Mouse (Mus musculus) small intestine, adult 2 months (tissue): Measurements from ENCODE around the gene Ppp1r13l.
A peak's percentile ranks its signal among the peaks of the same experiment; 100 is the strongest.

Source experiments
- CTCF ChIP-seq: fragments of 200-500 bp; IDR thresholded peaks from 2 replicates; pipeline ENCODE4 v1.5.1; 2012; ENCODE audit warnings: low read depth, mild to moderate bottlenecking, control low read depth, inconsistent platforms, low read length, moderate library complexity, mixed read lengths; ENCODE audit not compliant: insufficient replicate concordance, insufficient read length; ENCODE audit errors: extremely low read depth
- POLR2A ChIP-seq: fragments of 200-500 bp; IDR thresholded peaks from 2 replicates; pipeline ENCODE4 v1.6.1; 2012; ENCODE audit warnings: low read depth, mild to moderate bottlenecking, control low read depth, inconsistent platforms, low read length, moderate library complexity

DNA sequence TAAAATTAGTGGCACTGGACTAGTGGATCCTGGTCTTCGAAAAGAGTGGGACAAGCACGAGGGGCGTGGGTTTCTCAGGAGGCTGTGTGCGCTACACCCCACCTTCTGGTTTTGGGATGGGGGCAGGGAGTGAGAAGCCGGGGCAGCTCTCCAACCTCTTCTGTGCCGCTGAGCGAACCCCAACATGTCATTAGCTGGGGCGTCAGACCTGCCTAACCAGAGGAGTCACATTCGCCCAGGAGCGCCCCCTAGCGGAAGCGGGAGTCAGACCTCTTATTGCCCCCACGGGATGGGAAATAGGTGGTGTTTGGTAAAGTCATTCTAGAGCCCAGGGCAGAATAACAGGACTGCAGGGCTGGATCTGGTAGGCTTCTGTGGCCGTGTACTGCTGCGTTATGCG is 2.2 kb downstream of the Ppp1r13l start:
- TF ChIP-seq POLR2A (no peak), CTCF (peak; percentile 89; the same call in 1 of the 2 replicates)
